Mouse (Mus musculus) embryonic facial prominence, embryonic 12.5 days (tissue): ENCODE results near the gene Hoxd4. TPM values are rescaled to one million over a fixed set of nuclear protein-coding genes. Genes with fewer than 3 reads are reported as not detected.
A peak's percentile ranks its signal among the peaks of the same experiment; 100 is the strongest.

Experiments used
- ATAC-seq: fragments of 200-750 bp; cut with Nextera tagmentation; 2 replicates; pipeline ENCODE4 v1.8.0; 2017; ENCODE audit not compliant: insufficient number of reproducible peaks, insufficient read depth, low FRiP score, low TSS enrichment
- H3K27ac ChIP-seq: fragments of 300-500 bp; sonication (generic); 2 replicates; pipeline ENCODE4 v1.5.1; 2016; ENCODE audit warnings: mild to moderate bottlenecking
- H3K27me3 ChIP-seq: fragments of 300-500 bp; sonication (generic); 2 replicates; pipeline ENCODE4 v1.6.1; 2016; ENCODE audit warnings: mild to moderate bottlenecking, moderate library complexity
- H3K36me3 ChIP-seq: fragments of 300-500 bp; sonication (generic); 2 replicates; pipeline ENCODE4 v1.6.1; 2016; ENCODE audit warnings: mild to moderate bottlenecking
- H3K4me1 ChIP-seq: fragments of 300-500 bp; sonication (generic); 2 replicates; pipeline ENCODE4 v1.6.1; 2016
- H3K4me2 ChIP-seq: fragments of 300-500 bp; sonication (generic); replicated peaks from 2 replicates; pipeline ENCODE4 v1.6.1; 2016; ENCODE audit warnings: mild to moderate bottlenecking, moderate library complexity
- H3K4me3 ChIP-seq: fragments of 300-500 bp; sonication (generic); 2 replicates; pipeline ENCODE4 v1.5.1; 2016; ENCODE audit warnings: mild to moderate bottlenecking
- H3K9ac ChIP-seq: fragments of 300-500 bp; sonication (generic); 2 replicates; pipeline ENCODE4 v1.6.1; 2016; ENCODE audit warnings: mild to moderate bottlenecking, moderate library complexity
- H3K9me3 ChIP-seq: fragments of 300-500 bp; sonication (generic); 2 replicates; pipeline ENCODE4 v1.6.1; 2016; ENCODE audit warnings: mild to moderate bottlenecking, moderate library complexity
- WGBS: fragments of 180-500 bp; shearing (Covaris S2); methylation state at CpG from one replicate; pipeline ENCODE4 v1.1.7; 2016; 5-methylcytosine and 5-hydroxymethylcytosine counted together
- polyA plus RNA-seq: library from polyadenylated mRNA; unstranded; fragments of >200 nt; fragmentation: Nextera tagmentation; extraction: Ambion mirVana; gene quantifications from 2 replicates; pipeline ENCODE4 v1.2.1, GENCODE M21; 2016

Gene Hoxd4
- polyA plus RNA-seq, 1 experiment from 2014 or later, result 0.14 TPM

DNA sequence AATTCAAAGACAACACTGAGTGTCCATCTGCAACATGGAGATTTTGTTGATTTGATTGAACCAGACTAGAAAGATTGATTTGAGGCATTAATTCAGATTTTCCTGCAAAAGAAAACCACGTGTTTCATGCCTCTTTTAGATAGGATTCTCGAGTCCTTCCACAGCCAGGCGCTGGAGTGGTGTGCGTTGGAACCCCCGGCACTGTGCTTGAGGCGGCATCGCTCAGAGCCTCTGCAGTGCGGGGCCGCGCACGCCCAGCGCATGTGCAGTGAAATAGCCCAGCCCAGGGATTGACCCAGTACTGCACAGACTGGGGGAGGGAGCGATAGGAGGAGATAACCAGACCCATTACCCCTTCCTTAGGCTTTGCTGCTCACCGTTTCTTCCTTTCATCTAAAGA lies 3.2 kb downstream of the Hoxd4 start:
- no peaks in the 10 kb centered on the region for H3K36me3 ChIP-seq
- no peaks in the 10 kb centered on the region for H3K4me1 ChIP-seq
- H3K4me2 ChIP-seq, result no peak overlapping the region
- H3K27me3 ChIP-seq, result peaks cover 97% of the 10 kb centered on the region
- no peak overlapping the region for H3K9ac ChIP-seq
- WGBS, result 3% methylated on average over 14 of the region's 14 CpGs
- no peak for ATAC-seq
- H3K9me3 ChIP-seq, result no peaks in the 10 kb centered on the region
- H3K4me3 ChIP-seq, result no peak overlapping the region
- no peak overlapping the region for H3K27ac ChIP-seq

GRCm38 (mm10) chr2:74715504-74716241 lies 3.9 kb downstream of the Hoxd4 start:
- Histone ChIP-seq H3K9ac (no peak overlapping the region), H3K27me3 (peaks cover 96% of the 10 kb centered on the region), H3K36me3 (no peaks in the 10 kb centered on the region), H3K4me1 (no peaks in the 10 kb centered on the region), H3K4me2 (peak overlapping the region; percentile 47), H3K9me3 (no peaks in the 10 kb centered on the region), H3K27ac (no peak overlapping the region), H3K4me3 (peak overlapping the region; percentile 21)
- peak; percentile 54; the same call in 1 of the 2 replicates for ATAC-seq
- 2% methylated on average over 26 of the region's 26 CpGs for WGBS

DNA sequence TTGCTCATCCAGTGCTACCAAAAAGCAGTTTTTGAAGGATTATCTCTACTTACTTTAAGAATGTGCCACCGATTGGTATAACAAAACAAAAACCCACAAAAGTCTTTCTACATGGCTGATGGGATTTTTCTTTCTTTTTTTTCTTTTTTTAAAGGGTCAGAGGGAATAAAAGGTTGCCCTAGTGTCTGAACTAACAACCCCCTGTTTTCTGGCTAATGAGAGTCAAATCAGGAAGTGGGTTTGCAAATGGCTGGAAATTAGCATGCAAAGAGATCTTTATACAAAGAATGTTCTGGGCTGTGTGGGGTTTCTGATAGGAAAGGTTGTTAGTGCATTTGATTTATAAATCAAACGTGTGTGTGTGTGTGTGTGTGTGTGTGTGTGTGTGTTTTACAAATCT lies 8.7 kb downstream of the Hoxd4 start:
- Histone ChIP-seq H3K4me2 (no peak overlapping the region), H3K9me3 (no peaks in the 10 kb centered on the region), H3K4me1 (no peaks in the 10 kb centered on the region), H3K36me3 (no peaks in the 10 kb centered on the region), H3K27ac (no peak overlapping the region), H3K9ac (no peak overlapping the region), H3K4me3 (no peak overlapping the region), H3K27me3 (peaks cover 98% of the 10 kb centered on the region)
- 8% methylated on average over 2 of the region's 2 CpGs for WGBS
- ATAC-seq, result no peak

GRCm38 (mm10) chr2:74720955-74721491 lies 9.3 kb downstream of the Hoxd4 start:
- H3K4me2 ChIP-seq, result no peak overlapping the region
- H3K9me3 ChIP-seq, result no peaks in the 10 kb centered on the region
- no peak overlapping the region for H3K27ac ChIP-seq
- ATAC-seq, result no peak
- H3K9ac ChIP-seq, result no peak overlapping the region
- H3K4me1 ChIP-seq, result no peaks in the 10 kb centered on the region
- peaks cover 97% of the 10 kb centered on the region for H3K27me3 ChIP-seq
- no peaks in the 10 kb centered on the region for H3K36me3 ChIP-seq
- H3K4me3 ChIP-seq, result no peak overlapping the region
- WGBS, result 3% methylated on average over 5 of the region's 5 CpGs

GRCm38 (mm10) chr2:74721882-74722281 lies 10.2 kb downstream of the Hoxd4 start:
- H3K27ac ChIP-seq, result no peak overlapping the region
- no peak overlapping the region for H3K4me3 ChIP-seq
- H3K4me1 ChIP-seq, result no peaks in the 10 kb centered on the region
- H3K27me3 ChIP-seq, result peaks cover 97% of the 10 kb centered on the region
- H3K4me2 ChIP-seq, result no peak overlapping the region
- WGBS, result 7% methylated on average over 6 of the region's 6 CpGs
- H3K9ac ChIP-seq, result no peak overlapping the region
- H3K36me3 ChIP-seq, result no peaks in the 10 kb centered on the region
- no peaks in the 10 kb centered on the region for H3K9me3 ChIP-seq
- no peak for ATAC-seq

GRCm38 (mm10) chr2:74722949-74723348 lies 11.2 kb downstream of the Hoxd4 start:
- H3K4me2 ChIP-seq, result no peak overlapping the region
- H3K4me3 ChIP-seq, result no peak overlapping the region
- H3K9me3 ChIP-seq, result no peaks in the 10 kb centered on the region
- WGBS, result 2% methylated on average over 8 of the region's 8 CpGs
- peaks cover 97% of the 10 kb centered on the region for H3K27me3 ChIP-seq
- H3K27ac ChIP-seq, result no peak overlapping the region
- no peaks in the 10 kb centered on the region for H3K4me1 ChIP-seq
- H3K36me3 ChIP-seq, result no peaks in the 10 kb centered on the region
- no peak overlapping the region for H3K9ac ChIP-seq
- ATAC-seq, result no peak

- no peaks in the 10 kb centered on the region for H3K4me1 ChIP-seq
- ATAC-seq, result no peak
- H3K4me2 ChIP-seq, result no peak overlapping the region
- no peak overlapping the region for H3K4me3 ChIP-seq
- WGBS, result 6% methylated on average over 7 of the region's 7 CpGs
- H3K27me3 ChIP-seq, result peaks cover 95% of the 10 kb centered on the region
- no peak overlapping the region for H3K27ac ChIP-seq
- no peak overlapping the region for H3K9ac ChIP-seq
- no peaks in the 10 kb centered on the region for H3K36me3 ChIP-seq
- H3K9me3 ChIP-seq, result no peaks in the 10 kb centered on the region
Observed at GRCm38 (mm10) chr2:74724244-74725015, 12.7 kb downstream of the Hoxd4 start.

DNA sequence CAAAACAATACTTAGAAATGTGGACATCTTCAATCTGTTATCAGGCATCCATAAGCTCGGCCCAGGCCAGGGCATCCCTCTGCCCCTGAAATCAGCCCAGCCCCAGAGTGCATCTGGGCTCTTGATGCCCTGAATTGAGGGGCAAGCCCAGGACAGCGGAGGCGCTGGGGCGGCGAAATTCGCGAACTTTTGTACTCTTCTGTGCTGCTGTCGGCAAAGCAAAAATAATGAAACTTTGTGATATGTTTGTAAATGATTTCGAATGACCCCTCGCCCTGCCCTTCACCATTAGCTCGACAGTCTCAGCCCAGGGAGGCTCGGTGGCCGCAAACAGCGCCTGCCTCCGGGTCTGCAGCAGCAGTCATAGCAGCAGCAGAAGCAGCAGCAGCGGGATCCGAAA lies 13.4 kb downstream of the Hoxd4 start:
- no peak overlapping the region for H3K4me3 ChIP-seq
- no peak for ATAC-seq
- H3K36me3 ChIP-seq, result no peaks in the 10 kb centered on the region
- peaks cover 93% of the 10 kb centered on the region for H3K27me3 ChIP-seq
- H3K4me1 ChIP-seq, result no peaks in the 10 kb centered on the region
- no peaks in the 10 kb centered on the region for H3K9me3 ChIP-seq
- no peak overlapping the region for H3K27ac ChIP-seq
- no peak overlapping the region for H3K9ac ChIP-seq
- 1% methylated on average over 17 of the region's 17 CpGs for WGBS
- no peak overlapping the region for H3K4me2 ChIP-seq

DNA sequence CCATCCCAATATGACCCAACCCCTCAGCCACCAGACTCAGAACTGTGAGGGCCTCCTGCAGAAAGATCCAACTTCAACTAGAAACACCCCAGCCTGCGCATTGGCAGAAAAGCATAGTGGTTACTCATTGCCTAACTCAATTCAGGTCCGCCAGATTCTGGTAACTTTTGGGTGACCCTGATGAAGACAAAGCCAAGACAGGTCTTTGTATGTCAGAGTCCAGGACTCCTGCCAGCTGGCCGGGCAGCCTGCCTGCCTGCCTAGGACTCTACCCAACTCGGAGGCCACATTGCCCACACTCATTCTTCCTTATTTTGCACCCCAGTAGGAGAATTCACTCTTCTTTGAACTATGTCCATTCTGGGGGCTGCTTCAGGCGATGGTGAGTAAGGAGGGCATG lies 14.8 kb downstream of the Hoxd4 start, which contains the start of gene Gm28230:
TSS of gene Gm28230 (plus strand) at position 178 of the 400 bp plus-strand sequence.
- H3K4me3 ChIP-seq, result peak within 1 kb of the TSS; percentile 20
- H3K4me1 ChIP-seq, result no peaks in the 10 kb centered on the region
- ATAC-seq, result no peak
- WGBS, result 2% methylated on average over 5 of the region's 5 CpGs
- peaks cover 94% of the 10 kb centered on the region for H3K27me3 ChIP-seq
- peak within 1 kb of the TSS; percentile 40 for H3K4me2 ChIP-seq
- H3K9ac ChIP-seq, result no peak within 1 kb of the TSS; the same call in 1 of the 2 replicates
- no peaks in the 10 kb centered on the region for H3K36me3 ChIP-seq
- H3K9me3 ChIP-seq, result no peaks in the 10 kb centered on the region
- no peak within 1 kb of the TSS for H3K27ac ChIP-seq

GRCm38 (mm10) chr2:74726973-74727639 lies 15.4 kb downstream of the Hoxd4 start:
- H3K27me3 ChIP-seq, result peaks cover 94% of the 10 kb centered on the region
- H3K9me3 ChIP-seq, result no peaks in the 10 kb centered on the region
- H3K9ac ChIP-seq, result no peak overlapping the region; the same call in 1 of the 2 replicates
- ATAC-seq, result no peak
- H3K4me3 ChIP-seq, result peak overlapping the region; percentile 20
- H3K4me2 ChIP-seq, result peak overlapping the region; percentile 40
- H3K4me1 ChIP-seq, result no peaks in the 10 kb centered on the region
- WGBS, result under 1% methylated on average over 42 of the region's 43 CpGs
- H3K36me3 ChIP-seq, result no peaks in the 10 kb centered on the region
- H3K27ac ChIP-seq, result no peak overlapping the region

GRCm38 (mm10) chr2:74727640-74728302 lies 16.0 kb downstream of the Hoxd4 start:
- Histone ChIP-seq H3K4me1 (no peaks in the 10 kb centered on the region), H3K9ac (no peak overlapping the region; the same call in 1 of the 2 replicates), H3K9me3 (no peaks in the 10 kb centered on the region), H3K36me3 (no peaks in the 10 kb centered on the region), H3K4me3 (peak overlapping the region; percentile 20), H3K27me3 (peaks cover 95% of the 10 kb centered on the region), H3K27ac (no peak overlapping the region), H3K4me2 (peak overlapping the region; percentile 40)
- ATAC-seq, result no peak
- 1% methylated on average over 25 of the region's 25 CpGs for WGBS
